Mouse (Mus musculus) hematopoietic stem cell, adult 5-6 weeks (primary cell): ENCODE measurements around the gene P3h3. TPM values are rescaled to one million over a fixed set of nuclear protein-coding genes. Genes with fewer than 3 reads are reported as not detected.
"Not testable (repeated sequence)": the region's sequence is repeated elsewhere in the genome, so short reads cannot be mapped to it uniquely, and the experiment has no call there.

Source experiments
- ATAC-seq, 2 experiments: fragments of 125-278 bp in 1 of 2; replicated peaks in 1 of 2; 2 replicates each; pipeline ENCODE4 v1.8.0; 2016 to 2017; ENCODE audit warnings: inconsistent platforms in 2 of 2, mild to moderate bottlenecking in 2 of 2, moderate number of reproducible peaks in 2 of 2, low read depth in 1 of 2, moderate TSS enrichment in 1 of 2; ENCODE audit not compliant: low FRiP score in 2 of 2, poor library complexity in 2 of 2, severe bottlenecking in 2 of 2, insufficient read depth in 1 of 2, low TSS enrichment in 1 of 2
- total RNA-seq: library from RNA; stranded (forward); fragments of 172-1452, 232-1000 nt; gene quantifications from 2 replicates; pipeline ENCODE4 v1.2.3, GENCODE M21; 2017

The P3h3 gene
- total RNA-seq, 1 experiment from 2014 or later, result 14.5 TPM

DNA sequence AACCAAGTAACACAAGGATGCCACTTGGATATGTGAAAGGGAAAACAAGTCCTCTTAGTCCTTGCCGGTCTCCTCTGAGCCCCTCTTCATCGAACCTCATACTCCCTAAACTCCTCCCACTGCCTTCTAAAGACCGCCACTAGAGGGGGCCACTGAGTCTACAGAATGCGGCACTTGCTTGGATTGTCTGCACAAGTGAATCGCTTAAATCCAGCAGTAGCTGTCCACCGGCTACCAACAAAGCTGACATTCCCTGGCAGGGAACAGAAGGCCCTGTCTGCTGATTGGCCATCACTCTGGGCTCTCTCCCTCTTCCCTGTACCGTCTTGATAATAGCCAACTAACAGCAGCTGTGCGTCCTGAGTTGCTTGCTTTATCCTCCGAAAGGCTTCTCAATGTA is 10.2 kb downstream of the P3h3 start:
- peak; percentile 78 to 90; a peak in 3 of 4 replicates for ATAC-seq

DNA sequence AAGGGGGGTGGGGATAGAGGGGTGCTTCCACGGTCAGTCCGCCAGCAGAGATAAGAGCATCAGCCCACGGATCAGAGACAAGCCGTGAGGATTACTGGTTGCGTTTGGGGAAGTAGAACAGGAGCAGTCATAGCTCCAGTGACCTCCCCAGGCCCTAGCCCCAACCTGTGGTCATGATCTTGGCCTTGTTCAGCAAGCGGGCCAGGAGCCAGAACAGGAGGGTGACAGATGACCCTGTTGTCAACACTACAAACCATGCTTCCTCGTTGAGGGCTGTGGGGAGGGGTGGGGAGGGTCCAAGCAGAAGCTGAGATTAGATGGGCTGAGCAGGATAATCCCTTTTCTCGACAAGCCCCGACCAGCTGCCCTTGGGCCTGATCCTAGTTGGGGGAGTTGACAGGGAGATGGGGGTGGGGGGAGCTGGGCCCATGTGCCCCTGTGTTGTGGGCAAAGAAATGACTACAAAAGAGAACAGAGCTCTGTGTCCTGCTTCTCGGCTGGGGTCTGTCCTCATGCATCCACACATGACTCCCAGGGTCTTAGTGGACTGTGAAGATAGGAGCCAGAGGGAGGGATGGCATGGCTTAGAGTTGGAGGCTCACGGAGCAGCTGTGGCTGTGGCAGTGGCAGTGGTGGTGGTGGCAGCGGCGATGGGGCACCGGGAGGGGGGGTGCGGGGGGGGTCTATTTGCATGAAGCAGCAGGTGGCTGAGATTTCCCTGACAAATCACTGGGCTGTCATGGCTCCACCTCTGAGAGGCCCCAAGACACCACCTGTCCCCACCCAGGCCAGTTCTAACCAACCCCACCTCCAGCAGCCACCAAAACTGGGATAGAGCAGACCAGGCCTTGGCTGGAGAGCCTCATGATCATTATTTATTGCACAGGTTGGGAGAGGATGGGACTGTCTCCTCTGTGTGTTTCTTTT is 17.0 kb downstream of the P3h3 start, which contains the start of gene Gnb3:
Gene Gnb3, minus strand, starts transcription at position 35 of the 927 bp plus-strand sequence.
- ATAC-seq, result peak; percentile 54 to 65

DNA sequence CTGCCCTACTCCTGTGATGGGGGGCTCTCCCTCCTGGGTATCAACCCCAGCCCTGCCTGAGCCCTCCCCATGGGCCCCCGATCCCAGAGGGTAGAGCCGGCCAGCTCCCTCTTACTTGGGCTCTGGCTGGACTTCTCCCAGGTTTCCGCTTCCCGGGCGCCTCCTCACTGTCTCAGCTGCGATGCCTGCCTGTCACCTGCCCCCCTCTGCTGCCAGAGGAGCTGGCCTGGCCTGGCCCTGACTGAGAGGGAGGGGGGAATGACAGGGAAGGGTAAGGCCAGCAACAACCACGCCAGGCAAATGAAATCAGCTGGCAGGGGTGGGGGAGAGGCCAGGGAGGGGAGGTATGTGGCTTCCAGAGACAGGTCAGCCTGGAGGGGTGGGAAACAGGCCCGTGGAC is 17.7 kb downstream of the P3h3 start:
- no peak for ATAC-seq

DNA sequence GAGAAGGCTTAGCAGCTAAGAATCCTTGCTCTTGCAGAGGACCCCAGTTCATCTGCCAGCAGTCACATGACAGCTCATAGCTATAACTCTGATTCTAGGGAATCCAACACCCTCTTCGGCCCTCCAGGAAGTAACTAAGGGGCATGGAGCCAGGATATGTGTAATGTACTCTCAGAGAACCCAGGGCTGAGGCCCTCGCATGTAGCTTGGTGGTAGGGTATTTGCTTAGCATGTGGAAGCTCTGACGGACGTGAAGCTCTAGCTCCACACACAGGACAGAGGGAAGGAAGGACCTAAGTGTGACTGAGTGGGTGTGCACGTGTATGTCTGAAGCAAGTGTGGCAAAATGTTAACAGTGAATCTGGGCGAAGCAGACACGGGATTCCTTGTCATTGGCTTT is 21.1 kb downstream of the P3h3 start:
- no peak for ATAC-seq

- ATAC-seq, result no peak
These were observed 22.0 kb downstream of the P3h3 start for GRCm38 (mm10) chr6:124835531-124835930.

- ATAC-seq, result no peak
These were observed 23.0 kb downstream of the P3h3 start for GRCm38 (mm10) chr6:124834512-124835081.

DNA sequence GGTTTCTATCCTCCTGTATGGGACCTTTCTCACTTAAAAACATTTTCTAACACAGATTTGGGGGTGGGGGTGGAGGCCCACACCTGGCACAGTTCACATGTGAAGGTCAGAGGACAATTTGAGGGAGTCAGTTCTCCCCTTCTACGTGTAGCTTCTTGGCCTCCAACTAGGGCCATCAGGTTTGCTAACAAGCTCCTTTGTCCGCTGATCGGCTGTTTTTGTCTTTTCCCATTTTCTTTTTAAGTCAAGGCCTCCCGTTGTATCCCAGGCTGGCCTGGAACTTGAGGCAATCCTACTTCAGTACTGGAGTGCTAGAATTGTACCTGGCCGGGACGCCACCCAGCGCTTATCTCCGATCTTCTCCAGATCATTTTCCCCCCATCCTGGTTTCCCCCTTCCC is 25.9 kb downstream of the P3h3 start:
- no peak for ATAC-seq

- ATAC-seq, result not testable (repeated sequence)
These were observed 26.4 kb downstream of the P3h3 start for GRCm38 (mm10) chr6:124831199-124831598.

DNA sequence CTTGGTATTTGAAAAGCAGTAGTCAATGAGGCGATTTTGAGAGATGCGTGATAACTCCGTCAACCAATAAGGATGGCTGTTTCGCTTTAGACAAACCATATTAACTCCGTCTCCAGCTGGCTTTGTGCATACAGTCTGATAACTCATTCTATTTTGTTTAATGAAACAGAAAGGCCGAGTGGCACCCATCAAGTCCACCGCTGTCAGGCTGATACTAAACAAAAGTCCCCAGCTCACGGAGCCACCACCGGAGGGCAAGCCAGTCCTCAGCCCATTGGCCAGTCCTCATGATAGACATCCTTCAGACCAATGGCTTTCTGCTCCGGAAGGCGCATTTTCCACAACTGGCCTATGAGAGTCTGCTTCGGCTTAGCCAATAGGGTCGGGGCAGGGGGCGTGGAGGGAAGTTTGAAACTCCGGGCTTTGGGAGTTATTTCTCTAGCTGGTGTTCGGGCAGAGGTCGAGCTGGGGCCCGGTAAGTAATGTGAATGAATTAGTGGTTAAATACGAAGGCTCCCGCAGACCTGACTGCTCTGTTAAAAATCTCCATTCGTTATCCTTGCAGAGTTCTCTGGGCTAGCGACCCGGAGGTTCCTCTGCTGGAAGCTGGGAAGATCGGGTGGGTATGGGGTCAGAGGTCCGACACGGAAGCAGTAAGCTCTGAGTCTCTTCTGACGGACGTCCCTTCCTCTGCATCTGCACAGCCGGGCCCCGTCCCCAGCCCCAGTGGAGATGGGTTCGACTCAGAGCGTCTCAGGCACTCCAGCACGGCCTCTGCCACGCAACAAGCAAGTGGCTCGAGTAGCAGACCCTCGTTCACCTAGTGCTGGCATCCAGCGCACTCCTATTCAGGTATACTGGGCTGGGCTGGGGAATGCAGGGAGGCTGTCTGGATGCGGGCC is 27.5 kb downstream of the P3h3 start:
- ATAC-seq, result peak; percentile 74 to 76

DNA sequence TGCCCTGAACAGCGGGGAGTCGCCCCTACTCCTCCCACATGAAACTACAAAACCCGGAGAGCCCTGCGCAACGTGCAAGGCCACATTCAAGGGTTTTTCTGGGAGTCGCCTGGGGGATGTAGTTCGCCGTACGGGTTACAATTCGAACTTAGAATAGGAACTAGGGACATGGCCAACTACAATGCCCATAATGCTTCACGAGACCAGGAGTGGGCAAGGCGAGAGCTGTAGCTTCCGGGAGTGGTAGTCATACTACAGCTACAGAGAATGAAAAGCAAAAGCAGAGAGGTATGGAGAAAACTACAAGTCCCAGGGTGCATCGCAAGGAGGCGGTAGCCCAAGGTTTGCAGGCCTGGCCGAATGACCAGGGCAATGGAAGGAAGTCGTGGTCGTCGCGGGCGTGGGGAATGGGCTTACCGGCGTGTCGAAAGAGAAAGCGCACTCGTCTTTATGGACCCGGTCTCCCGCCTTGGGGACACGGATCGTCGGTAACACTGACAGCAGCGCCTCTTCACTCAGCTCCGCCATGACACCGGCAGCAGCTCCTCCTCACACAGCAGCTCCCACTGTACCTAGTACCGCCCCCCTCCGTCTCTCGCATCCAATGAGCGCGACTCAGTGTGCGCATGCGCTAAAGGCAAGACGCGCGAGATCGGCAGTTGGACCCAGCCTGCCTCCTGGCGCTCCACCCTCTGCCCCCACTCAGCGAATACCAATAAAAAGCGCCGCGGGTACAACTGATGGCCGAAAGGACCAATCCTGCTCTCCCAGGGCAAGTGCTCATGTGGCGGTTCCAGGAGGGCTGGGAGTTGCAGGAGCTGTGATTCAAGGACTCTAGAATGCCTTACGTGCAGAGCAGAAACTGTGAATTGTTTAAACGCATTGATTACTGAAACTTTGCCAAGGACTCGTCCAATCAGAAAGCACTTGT is 28.4 kb downstream of the P3h3 start, which contains the start of the genes Usp5 and Cdca3:
Gene Usp5, minus strand, starts transcription at position 617 of the 931 bp plus-strand sequence.
Gene Cdca3, plus strand, starts transcription at position 680 of the 931 bp plus-strand sequence.
- peak; percentile 83 for ATAC-seq

GRCm38 (mm10) chr6:124828101-124828592 is 29.4 kb downstream of the P3h3 start:
- peak; percentile 4 to 10; a peak in 2 of 4 replicates for ATAC-seq

- ATAC-seq, result no peak
These were observed 35.5 kb downstream of the P3h3 start for GRCm38 (mm10) chr6:124822049-124822448.

DNA sequence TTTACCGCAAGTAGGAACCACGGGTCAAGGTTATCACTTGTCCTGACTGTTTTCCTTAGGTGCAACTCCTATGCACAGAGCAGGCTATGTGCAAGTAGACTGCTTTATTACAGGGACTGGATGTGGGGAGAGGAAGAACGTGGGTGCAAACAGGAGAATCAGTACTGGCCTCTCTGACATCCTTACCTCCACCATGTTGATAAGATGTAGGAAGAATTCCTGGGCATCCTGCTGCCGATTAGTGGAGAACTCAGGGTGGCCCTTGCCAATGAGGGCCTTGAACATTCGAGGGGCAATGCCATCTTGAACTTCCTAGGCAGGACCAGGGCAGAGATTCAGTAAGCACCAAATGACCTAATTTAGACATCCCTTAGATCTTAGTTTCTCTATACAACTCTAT is 36.7 kb downstream of the P3h3 start:
- no peak for ATAC-seq

DNA sequence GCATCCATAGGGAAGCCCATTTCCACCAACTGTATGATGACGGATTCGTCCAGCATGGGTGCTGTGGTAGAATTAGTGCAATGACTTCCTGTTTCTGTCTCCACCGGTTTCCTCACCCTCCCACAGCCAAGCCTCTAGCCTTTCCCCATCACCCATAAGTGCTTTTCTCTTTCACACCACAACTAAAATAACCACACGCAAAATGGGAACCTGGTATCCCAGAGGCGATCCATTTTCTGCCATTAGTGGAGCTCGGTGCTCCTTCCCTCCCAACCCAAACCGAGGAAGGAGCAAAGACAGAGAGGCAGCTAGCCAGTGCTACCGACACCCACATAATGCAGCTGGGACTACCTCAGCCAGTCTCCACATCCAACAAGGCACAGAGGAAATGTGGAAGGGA is 39.6 kb downstream of the P3h3 start:
- ATAC-seq, result peak in 1 of 2 experiments; percentile 62; a peak in 2 of 4 replicates

DNA sequence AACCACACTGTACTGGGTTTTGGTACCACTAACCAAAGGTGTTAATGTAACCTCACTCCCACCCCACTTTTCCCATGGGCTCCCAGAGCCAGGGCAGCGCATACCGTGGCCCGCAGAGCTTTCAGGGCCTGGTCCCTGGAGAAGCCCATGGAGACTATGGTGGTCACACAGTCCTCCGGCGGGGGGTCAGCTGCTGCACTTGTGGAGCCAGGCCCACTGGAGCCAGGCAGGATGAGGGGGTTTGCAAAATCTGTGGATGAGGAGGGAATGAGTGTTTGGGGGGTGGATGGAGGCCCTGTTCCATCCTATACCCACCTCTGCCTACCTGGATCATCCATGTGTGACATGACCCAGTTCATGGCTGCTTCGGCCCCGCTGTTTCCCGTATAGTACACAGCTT is 40.0 kb downstream of the P3h3 start:
- no peak for ATAC-seq

GRCm38 (mm10) chr6:124817125-124817524 is 40.4 kb downstream of the P3h3 start:
- no peak for ATAC-seq
